Mouse (Mus musculus) forebrain, embryonic 14.5 days (tissue): Measurements from ENCODE around the gene Aimp2. TPM values are rescaled to one million over a fixed set of nuclear protein-coding genes. Genes with fewer than 3 reads are reported as not detected.

Experiments used
- ATAC-seq: fragments of 200-750 bp; cut with Nextera tagmentation; 2 replicates; pipeline ENCODE4 v1.8.0; 2017; ENCODE audit warnings: mild to moderate bottlenecking, moderate library complexity
- DNase-seq: peaks from one replicate; pipeline ENCODE4 v3.0.0-alpha.2; 2015; ENCODE audit warnings: low spot score
- H3K27ac ChIP-seq: fragments of 300-500 bp; sonication (generic); 2 replicates; pipeline ENCODE4 v1.5.1; 2014; ENCODE audit warnings: low read depth, mild to moderate bottlenecking, control low read depth, low read length, moderate library complexity
- H3K27me3 ChIP-seq: fragments of 300-500 bp; sonication (generic); replicated peaks from 2 replicates; pipeline ENCODE4 v1.6.1; 2014; ENCODE audit warnings: low read length, control low read depth, mixed read lengths; ENCODE audit not compliant: control insufficient read depth, insufficient read depth
- H3K36me3 ChIP-seq: fragments of 300-500 bp; sonication (generic); 2 replicates; pipeline ENCODE4 v1.6.1; 2014; ENCODE audit warnings: low read length, control low read depth; ENCODE audit not compliant: control insufficient read depth, insufficient read depth
- H3K4me1 ChIP-seq: fragments of 300-500 bp; sonication (generic); 2 replicates; pipeline ENCODE4 v1.6.1; 2014; ENCODE audit warnings: antibody characterized with exemption, low read length, control low read depth; ENCODE audit not compliant: control insufficient read depth, insufficient read depth
- H3K4me2 ChIP-seq: fragments of 300-500 bp; sonication (generic); 2 replicates; pipeline ENCODE4 v1.6.1; 2014; ENCODE audit warnings: mild to moderate bottlenecking, control low read depth, low read length
- H3K4me3 ChIP-seq: fragments of 300-500 bp; sonication (generic); 2 replicates; pipeline ENCODE4 v1.5.1; 2014; ENCODE audit warnings: low read depth, low read length, control low read depth
- H3K9ac ChIP-seq: fragments of 300-500 bp; sonication (generic); 2 replicates; pipeline ENCODE4 v1.6.1; 2014; ENCODE audit warnings: mild to moderate bottlenecking, low read length, control low read depth, moderate library complexity
- H3K9me3 ChIP-seq: fragments of 300-500 bp; sonication (generic); replicated peaks from 2 replicates; pipeline ENCODE4 v1.6.1; 2016; ENCODE audit warnings: low read length, control low read depth, mixed read lengths; ENCODE audit not compliant: control insufficient read depth
- WGBS: fragments of 180-500 bp; shearing (Covaris S2); extraction: QIAGEN DNeasy Blood & Tissue Kit; methylation state at CpG from one replicate; pipeline ENCODE4 v1.1.7; 2014; 5-methylcytosine and 5-hydroxymethylcytosine counted together
- polyA plus RNA-seq: library from polyadenylated mRNA; unstranded; fragments of >200 nt; fragmentation: Nextera tagmentation; extraction: Ambion mirVana; gene quantifications from 2 replicates; pipeline ENCODE4 v1.2.1, GENCODE M21; 2014

The Aimp2 gene
- polyA plus RNA-seq, 1 experiment from 2014 or later = 101 TPM

GRCm38 (mm10) chr5:143933414-143933813 lies 23.8 kb upstream of the Aimp2 start:
- Histone ChIP-seq H3K36me3 (peaks cover 33% of the 10 kb centered on the region), H3K4me1 (no peaks in the 10 kb centered on the region), H3K27me3 (no peaks in the 10 kb centered on the region), H3K4me2 (no peak overlapping the region), H3K27ac (no peak overlapping the region), H3K4me3 (no peak overlapping the region), H3K9me3 (no peaks in the 10 kb centered on the region), H3K9ac (no peak overlapping the region)
- ATAC-seq (no peak), DNase-seq (no peak)
- WGBS = 87% methylated on average over 11 of the region's 11 CpGs

GRCm38 (mm10) chr5:143932831-143933230 lies 23.2 kb upstream of the Aimp2 start, which contains the start of gene Rsph10b:
Rsph10b (plus strand) TSS chr5:143933035.
- no peak within 1 kb of the TSS for H3K9ac ChIP-seq
- WGBS = 13% methylated on average over 8 of the region's 8 CpGs
- H3K4me2 ChIP-seq = peak within 1 kb of the TSS; percentile 8; the same call in 1 of the 2 replicates
- peaks cover 39% of the 10 kb centered on the region for H3K36me3 ChIP-seq
- no peaks in the 10 kb centered on the region for H3K4me1 ChIP-seq
- no peaks in the 10 kb centered on the region for H3K27me3 ChIP-seq
- H3K27ac ChIP-seq = no peak within 1 kb of the TSS
- DNase-seq (peak; percentile 41), ATAC-seq (0 out of 2 replicates have a peak, but pooled peaks have one; percentile 23)
- H3K9me3 ChIP-seq = no peaks in the 10 kb centered on the region
- H3K4me3 ChIP-seq = no peak within 1 kb of the TSS

GRCm38 (mm10) chr5:143931863-143932580 lies 22.4 kb upstream of the Aimp2 start:
- H3K4me2 ChIP-seq = no peak overlapping the region
- no peaks in the 10 kb centered on the region for H3K9me3 ChIP-seq
- H3K27me3 ChIP-seq = no peaks in the 10 kb centered on the region
- no peaks in the 10 kb centered on the region for H3K4me1 ChIP-seq
- H3K4me3 ChIP-seq = no peak overlapping the region
- 85% methylated on average over 6 of the region's 6 CpGs for WGBS
- no peak overlapping the region for H3K27ac ChIP-seq
- H3K9ac ChIP-seq = no peak overlapping the region
- peaks cover 41% of the 10 kb centered on the region for H3K36me3 ChIP-seq
- DNase-seq (no peak), ATAC-seq (no peak)

DNA sequence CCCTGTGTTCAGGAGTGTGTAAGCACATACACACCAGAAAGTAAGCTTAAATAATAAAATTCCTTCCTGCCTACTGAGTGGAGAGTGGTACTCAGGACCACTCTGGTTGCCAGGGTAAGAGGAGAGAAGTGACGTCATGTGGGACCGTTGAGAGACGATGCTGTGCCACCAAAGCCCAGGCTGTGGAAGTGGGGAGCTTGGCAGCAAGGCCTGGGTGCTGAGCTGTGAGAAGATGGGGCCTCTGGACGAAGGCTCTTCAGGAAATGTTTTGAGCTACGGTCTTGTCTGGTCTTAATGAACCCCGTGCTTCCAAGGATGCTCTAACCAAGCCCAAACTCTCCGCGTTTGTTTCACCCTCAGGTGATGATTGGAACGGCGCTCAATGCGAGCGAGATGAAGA lies 21.0 kb upstream of the Aimp2 start:
- Histone ChIP-seq H3K4me3 (no peak overlapping the region), H3K9me3 (no peaks in the 10 kb centered on the region), H3K4me2 (no peak overlapping the region), H3K9ac (no peak overlapping the region), H3K27me3 (no peaks in the 10 kb centered on the region), H3K27ac (no peak overlapping the region), H3K36me3 (peaks cover 54% of the 10 kb centered on the region), H3K4me1 (no peaks in the 10 kb centered on the region)
- WGBS = 93% methylated on average over 12 of the region's 12 CpGs
- DNase-seq (no peak), ATAC-seq (no peak)

- Histone ChIP-seq H3K9me3 (no peaks in the 10 kb centered on the region), H3K4me1 (no peaks in the 10 kb centered on the region), H3K4me3 (no peak overlapping the region), H3K9ac (no peak overlapping the region), H3K36me3 (peaks cover 68% of the 10 kb centered on the region), H3K27me3 (no peaks in the 10 kb centered on the region), H3K27ac (no peak overlapping the region), H3K4me2 (no peak overlapping the region)
- WGBS = 95% methylated on average over 4 of the region's 4 CpGs
- no peak for ATAC-seq
- DNase-seq = no peak
These were observed 19.6 kb upstream of the Aimp2 start for GRCm38 (mm10) chr5:143929291-143929690.

- DNase-seq (no peak), ATAC-seq (no peak)
- Histone ChIP-seq H3K27me3 (no peaks in the 10 kb centered on the region), H3K4me1 (no peaks in the 10 kb centered on the region), H3K9me3 (no peaks in the 10 kb centered on the region), H3K27ac (no peak within 1 kb of the TSS), H3K9ac (no peak within 1 kb of the TSS), H3K4me3 (no peak within 1 kb of the TSS), H3K36me3 (peaks cover 81% of the 10 kb centered on the region), H3K4me2 (no peak within 1 kb of the TSS)
- 95% methylated on average over 8 of the region's 8 CpGs for WGBS
These were observed 18.2 kb upstream of the Aimp2 start, which contains the start of gene Gm42421 for GRCm38 (mm10) chr5:143927875-143928274. Gm42421 (plus strand) TSS chr5:143928175.

GRCm38 (mm10) chr5:143924781-143925452 lies 15.3 kb upstream of the Aimp2 start:
- no peak for ATAC-seq
- peaks cover 87% of the 10 kb centered on the region for H3K36me3 ChIP-seq
- H3K27me3 ChIP-seq = no peaks in the 10 kb centered on the region
- no peaks in the 10 kb centered on the region for H3K4me1 ChIP-seq
- H3K9me3 ChIP-seq = no peaks in the 10 kb centered on the region
- H3K4me3 ChIP-seq = no peak overlapping the region
- no peak for DNase-seq
- no peak overlapping the region for H3K9ac ChIP-seq
- no peak overlapping the region for H3K27ac ChIP-seq
- H3K4me2 ChIP-seq = no peak overlapping the region
- 91% methylated on average over 6 of the region's 6 CpGs for WGBS

DNA sequence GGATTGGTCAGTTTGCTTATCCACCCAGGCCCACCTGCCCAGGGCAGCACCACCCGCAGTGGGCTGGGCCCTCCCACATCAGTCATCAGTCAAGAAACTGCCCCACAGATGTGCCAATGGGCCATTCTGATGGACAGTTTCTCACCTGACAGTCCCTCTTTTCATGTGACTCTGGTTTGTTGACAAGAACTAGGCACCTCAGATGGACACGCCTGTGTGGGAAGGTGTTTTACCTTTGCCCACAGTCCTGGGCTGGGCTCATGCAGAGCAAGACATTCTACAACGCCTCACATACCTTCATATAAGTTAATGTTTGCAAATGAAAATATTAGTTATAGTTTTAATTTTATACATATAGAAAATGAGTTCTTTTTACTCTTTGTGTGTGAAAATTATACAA lies 8.5 kb upstream of the Aimp2 start:
- H3K4me2 ChIP-seq = no peak overlapping the region
- 97% methylated on average over 3 of the region's 3 CpGs for WGBS
- H3K36me3 ChIP-seq = peaks cover 83% of the 10 kb centered on the region
- no peak overlapping the region for H3K4me3 ChIP-seq
- ATAC-seq (no peak), DNase-seq (no peak)
- H3K27me3 ChIP-seq = no peaks in the 10 kb centered on the region
- no peaks in the 10 kb centered on the region for H3K4me1 ChIP-seq
- H3K9ac ChIP-seq = no peak overlapping the region
- H3K27ac ChIP-seq = no peak overlapping the region
- no peaks in the 10 kb centered on the region for H3K9me3 ChIP-seq

GRCm38 (mm10) chr5:143917418-143917817 lies 7.8 kb upstream of the Aimp2 start:
- Histone ChIP-seq H3K9ac (no peak overlapping the region), H3K36me3 (peaks cover 76% of the 10 kb centered on the region), H3K9me3 (no peaks in the 10 kb centered on the region), H3K4me1 (no peaks in the 10 kb centered on the region), H3K4me2 (no peak overlapping the region), H3K27me3 (no peaks in the 10 kb centered on the region), H3K4me3 (no peak overlapping the region), H3K27ac (no peak overlapping the region)
- ATAC-seq (no peak), DNase-seq (peak; percentile 48)
- 46% methylated on average over 5 of the region's 5 CpGs for WGBS
